Mouse (Mus musculus) embryonic fibroblast, embryonic 13.5 days (primary cell): ENCODE data around the gene Thap2.

Source experiments
- CTCF ChIP-seq: IDR thresholded peaks from 2 replicates; pipeline ENCODE4 v1.5.1; 2011; ENCODE audit warnings: mild to moderate bottlenecking, control low read depth, low read length, moderate library complexity, borderline replicate concordance; ENCODE audit not compliant: insufficient read depth
- POLR2A ChIP-seq: IDR thresholded peaks from 2 replicates; pipeline ENCODE4 v1.6.1; 2011; ENCODE audit warnings: low read depth, mild to moderate bottlenecking, control low read depth, low read length, moderate library complexity

GRCm38 (mm10) chr10:115391076-115391475 is 6.8 kb upstream of the Thap2 start:
- no peak for TF ChIP-seq POLR2A
- no peak for TF ChIP-seq CTCF
